Comparison of ENCODE assay signal across 8 mouse cellular contexts in genomic region chr15:59783393-59783781, GRCm38 (mm10).
DNase-seq lines count a peak whose midpoint lies in the region; ATAC-seq lines count a peak whose summit lies in the region.

No protein-coding gene starts in this region.

- DNase-seq in heart, postnatal 14 days = no peak
- DNase-seq in NIH3T3 (ENCODE audit: low read depth) = peak; percentile 25
- peak; percentile 21 for DNase-seq in hindbrain, embryonic 10.5 days (ENCODE audit: low spot score)
- peak; percentile 23 for DNase-seq in lung, postnatal 36 days
- DNase-seq in left cerebral cortex, postnatal 10 days (ENCODE audit: extremely low spot score in 1 of 2, low spot score in 2 of 2) = no peak
- no peak for DNase-seq in urinary bladder, adult 2 months (ENCODE audit: low spot score)
- DNase-seq in adrenal gland, postnatal 36 days = no peak

- H3K4me3 ChIP-seq in heart, embryonic 12.5 days = no peak overlapping the region
- H3K4me3 ChIP-seq in hindbrain, embryonic 10.5 days = peak overlapping the region; percentile 37

- H3K36me3 ChIP-seq in heart, embryonic 12.5 days = no peaks in the 10 kb centered on the region
- no peaks in the 10 kb centered on the region for H3K36me3 ChIP-seq in hindbrain, embryonic 10.5 days

- no peak overlapping the region for H3K27ac ChIP-seq in heart, embryonic 12.5 days (ENCODE audit: poor library complexity, severe bottlenecking)
- H3K27ac ChIP-seq in hindbrain, embryonic 10.5 days = no peak overlapping the region

- no peak for ATAC-seq in heart, embryonic 12.5 days (ENCODE audit: insufficient number of reproducible peaks, low FRiP score)

- intact Hi-C loops in heart, postnatal 14 days (cut with DNase I) = no loop called here
- intact Hi-C loops in left cerebral cortex, postnatal 10 days (cut with DNase I) = no loop called here

- peak overlapping the region; percentile 56 for H3K4me2 ChIP-seq in heart, embryonic 12.5 days

- H3K9ac ChIP-seq in heart, embryonic 12.5 days = no peak overlapping the region

- H3K4me1 ChIP-seq in heart, embryonic 12.5 days (replicated peaks) = peaks cover 20% of the 10 kb centered on the region
- H3K4me1 ChIP-seq in hindbrain, embryonic 10.5 days (replicated peaks) = peaks cover 21% of the 10 kb centered on the region

- WGBS in heart, embryonic 12.5 days = 5% methylated on average over 6 of the region's 6 CpGs
- WGBS in hindbrain, embryonic 10.5 days = 7% methylated on average over 6 of the region's 6 CpGs

- H3K27me3 ChIP-seq in heart, embryonic 12.5 days (replicated peaks) = no peaks in the 10 kb centered on the region
- peaks cover 8% of the 10 kb centered on the region; the same call in 1 of the 2 replicates for H3K27me3 ChIP-seq in hindbrain, embryonic 10.5 days (ENCODE audit: insufficient read depth, poor library complexity, severe bottlenecking)

- 0 out of 2 replicates have a peak, but pooled peaks cover 4% of the 10 kb centered on the region for H3K9me3 ChIP-seq in heart, embryonic 12.5 days (replicated peaks)
- no peaks in the 10 kb centered on the region for H3K9me3 ChIP-seq in hindbrain, embryonic 10.5 days

Comparison
In these comparisons a context has a peak if more than half of its experiments do, and no peak if none do; other contexts are left out.
1. DNase-seq: peak in NIH3T3 (single experiment), hindbrain, embryonic 10.5 days (single experiment) and lung, postnatal 36 days (single experiment); none in heart, postnatal 14 days (0 of 2), left cerebral cortex, postnatal 10 days (0 of 2), urinary bladder, adult 2 months (single experiment) and adrenal gland, postnatal 36 days (0 of 2).